Mouse (Mus musculus) spleen, adult 2 months (tissue): ENCODE measurements around the gene Hcn3. TPM values are rescaled to one million over a fixed set of nuclear protein-coding genes. Genes with fewer than 3 reads are reported as not detected.
"Not testable (repeated sequence)": the region's sequence is repeated elsewhere in the genome, so short reads cannot be mapped to it uniquely, and the experiment has no call there.

Experiments used
- DNase-seq, 2 experiments: peaks; one replicate each; pipeline versions ENCODE4 v3.0.0 to v3.0.0-alpha.2; 2012 to 2021; ENCODE audit warnings: low spot score in 2 of 2, low read depth in 1 of 2
- H3K27ac ChIP-seq: fragments of 200-500 bp; 2 replicates; pipeline ENCODE4 v1.5.1; 2012; ENCODE audit warnings: low read length, inconsistent platforms; ENCODE audit not compliant: insufficient read depth
- H3K27me3 ChIP-seq: fragments of 200-500 bp; 2 replicates; pipeline ENCODE4 v1.6.1; 2012; ENCODE audit warnings: mild to moderate bottlenecking, moderate library complexity, low read length, inconsistent platforms; ENCODE audit not compliant: control insufficient read depth, insufficient read depth
- H3K36me3 ChIP-seq: fragments of 200-500 bp; 2 replicates; pipeline ENCODE4 v1.6.1; 2012; ENCODE audit warnings: mild to moderate bottlenecking, low read length, inconsistent platforms; ENCODE audit not compliant: control insufficient read depth, insufficient read depth
- H3K4me1 ChIP-seq: fragments of 200-500 bp; 2 replicates; pipeline ENCODE4 v1.6.1; 2011; ENCODE audit warnings: inconsistent platforms; ENCODE audit not compliant: control insufficient read depth, insufficient read depth, insufficient read length
- H3K4me3 ChIP-seq: fragments of 200-500 bp; 2 replicates; pipeline ENCODE4 v1.5.1; 2011; ENCODE audit warnings: mild to moderate bottlenecking, inconsistent platforms; ENCODE audit not compliant: insufficient read depth, insufficient read length; ENCODE audit errors: extremely low read depth
- CTCF ChIP-seq: fragments of 200-500 bp; IDR thresholded peaks from 2 replicates; pipeline ENCODE4 v1.5.1; 2011; ENCODE audit warnings: mild to moderate bottlenecking, inconsistent platforms; ENCODE audit not compliant: insufficient read depth, insufficient read length, insufficient replicate concordance; ENCODE audit errors: extremely low read depth
- POLR2A ChIP-seq: fragments of 200-500 bp; IDR thresholded peaks from 2 replicates; pipeline ENCODE4 v1.6.1; 2011; ENCODE audit warnings: low read depth, low read length, inconsistent platforms
- WGBS: fragments of 180-500 bp; shearing (Covaris S2); methylation state at CpG from one replicate; pipeline ENCODE4 v1.1.7; 2018; 5-methylcytosine and 5-hydroxymethylcytosine counted together
- polyA plus RNA-seq: library from polyadenylated mRNA; depleted of rRNA; stranded (reverse); fragments of >200 nt; gene quantifications from 2 replicates; pipeline ENCODE4 v1.2.3, GENCODE M21; 2012

The Hcn3 gene
- polyA plus RNA-seq, 1 experiment, result 3.3 TPM

GRCm38 (mm10) chr3:89161786-89162185 is 1.8 kb upstream of the Hcn3 start:
- Histone ChIP-seq H3K36me3 (no peaks in the 10 kb centered on the region; the same call in 1 of the 2 replicates), H3K27ac (no peak overlapping the region), H3K4me3 (no peak overlapping the region), H3K4me1 (peaks cover 5% of the 10 kb centered on the region), H3K27me3 (peaks cover 7% of the 10 kb centered on the region)
- WGBS, result 77% methylated on average over 4 of the region's 4 CpGs
- TF ChIP-seq POLR2A (no peak), CTCF (no peak)
- DNase-seq, result no peak

GRCm38 (mm10) chr3:89161207-89161606 is 1.2 kb upstream of the Hcn3 start:
- not testable (repeated sequence) for H3K27ac ChIP-seq

GRCm38 (mm10) chr3:89159211-89159610 is 785 bp downstream of the Hcn3 start:
- H3K27me3 ChIP-seq, result peaks cover 7% of the 10 kb centered on the region
- peak overlapping the region; percentile 61; the same call in 1 of the 2 replicates for H3K4me3 ChIP-seq
- H3K36me3 ChIP-seq, result no peaks in the 10 kb centered on the region
- 5% methylated on average over 13 of the region's 13 CpGs for WGBS
- H3K4me1 ChIP-seq, result peaks cover 5% of the 10 kb centered on the region
- H3K27ac ChIP-seq, result no peak overlapping the region
- no peak for TF ChIP-seq POLR2A
- peak in 1 of 2 experiments; percentile 35 for DNase-seq

More at GRCm38 (mm10) chr3:89161207-89161606, 1.2 kb upstream of the Hcn3 start:
- not testable (repeated sequence) for H3K36me3 ChIP-seq, H3K4me3 ChIP-seq, DNase-seq, H3K27me3 ChIP-seq, H3K4me1 ChIP-seq

GRCm38 (mm10) chr3:89158651-89159050 is 1.3 kb downstream of the Hcn3 start:
- no peak overlapping the region for H3K4me3 ChIP-seq
- no peak overlapping the region for H3K27ac ChIP-seq
- DNase-seq, result no peak
- H3K27me3 ChIP-seq, result peaks cover 7% of the 10 kb centered on the region
- no peaks in the 10 kb centered on the region for H3K36me3 ChIP-seq
- TF ChIP-seq CTCF (no peak), POLR2A (no peak)
- peaks cover 2% of the 10 kb centered on the region for H3K4me1 ChIP-seq
- WGBS, result 44% methylated on average over 7 of the region's 7 CpGs

- Histone ChIP-seq H3K36me3 (no peaks in the 10 kb centered on the region), H3K4me1 (peaks cover 2% of the 10 kb centered on the region), H3K27ac (no peak overlapping the region), H3K27me3 (peaks cover 7% of the 10 kb centered on the region), H3K4me3 (no peak overlapping the region)
- no peak for DNase-seq
- WGBS, result 63% methylated on average over 8 of the region's 8 CpGs
- TF ChIP-seq POLR2A, result no peak
- no peak for TF ChIP-seq CTCF
These were observed 3.0 kb downstream of the Hcn3 start for GRCm38 (mm10) chr3:89156951-89157350.

GRCm38 (mm10) chr3:89152084-89152835 is 7.7 kb downstream of the Hcn3 start:
- no peaks in the 10 kb centered on the region for H3K27me3 ChIP-seq
- H3K36me3 ChIP-seq, result no peaks in the 10 kb centered on the region
- no peak for DNase-seq
- WGBS, result 77% methylated on average over 17 of the region's 17 CpGs
- no peaks in the 10 kb centered on the region for H3K4me1 ChIP-seq
- no peak overlapping the region for H3K27ac ChIP-seq
- TF ChIP-seq CTCF (no peak), POLR2A (no peak)
- no peak overlapping the region for H3K4me3 ChIP-seq

- no peak for DNase-seq
- H3K27ac ChIP-seq, result no peak overlapping the region
- H3K27me3 ChIP-seq, result no peaks in the 10 kb centered on the region
- no peak for TF ChIP-seq POLR2A
- no peak for TF ChIP-seq CTCF
- no peaks in the 10 kb centered on the region for H3K36me3 ChIP-seq
- H3K4me3 ChIP-seq, result no peak overlapping the region
- H3K4me1 ChIP-seq, result no peaks in the 10 kb centered on the region
- WGBS, result 90% methylated on average over 14 of the region's 14 CpGs
These were observed 11.4 kb downstream of the Hcn3 start for GRCm38 (mm10) chr3:89148567-89148966.
